Mouse (Mus musculus) lung, postnatal 0 days (tissue): ENCODE measurements around the gene Bckdha. TPM values are rescaled to one million over a fixed set of nuclear protein-coding genes. Genes with fewer than 3 reads are reported as not detected.

ENCODE experiments used
- ATAC-seq: fragments of 200-750 bp; cut with Nextera tagmentation; 2 replicates; pipeline ENCODE4 v1.8.0; 2017; ENCODE audit warnings: moderate library complexity
- DNase-seq: peaks from one replicate; pipeline ENCODE4 v3.0.0-alpha.2; 2016; ENCODE audit warnings: low spot score
- H3K27ac ChIP-seq: fragments of 300-500 bp; sonication (generic); 2 replicates; pipeline ENCODE4 v1.5.1; 2014; ENCODE audit warnings: antibody characterized with exemption, mild to moderate bottlenecking, low read length, mixed read lengths
- H3K27me3 ChIP-seq: fragments of 300-500 bp; sonication (generic); replicated peaks from 2 replicates; pipeline ENCODE4 v1.6.1; 2014; ENCODE audit warnings: low read length, mixed read lengths; ENCODE audit not compliant: insufficient read depth
- H3K36me3 ChIP-seq: fragments of 300-500 bp; sonication (generic); 2 replicates; pipeline ENCODE4 v1.6.1; 2014; ENCODE audit warnings: low read length, mixed read lengths; ENCODE audit not compliant: insufficient read depth
- H3K4me1 ChIP-seq: fragments of 300-500 bp; sonication (generic); 2 replicates; pipeline ENCODE4 v1.6.1; 2014; ENCODE audit warnings: antibody characterized with exemption, low read depth, low read length, mixed read lengths; ENCODE audit not compliant: insufficient read depth
- H3K4me2 ChIP-seq: fragments of 300-500 bp; sonication (generic); replicated peaks from 2 replicates; pipeline ENCODE4 v1.6.1; 2014; ENCODE audit warnings: low read depth, mild to moderate bottlenecking, low read length, moderate library complexity, mixed read lengths
- H3K4me3 ChIP-seq: fragments of 300-500 bp; sonication (generic); 2 replicates; pipeline ENCODE4 v1.5.1; 2014; ENCODE audit warnings: low read depth, low read length
- H3K9ac ChIP-seq: fragments of 300-500 bp; sonication (generic); replicated peaks from 2 replicates; pipeline ENCODE4 v1.6.1; 2014; ENCODE audit warnings: low read depth, mild to moderate bottlenecking
- H3K9me3 ChIP-seq: fragments of 300-500 bp; sonication (generic); 2 replicates; pipeline ENCODE4 v1.6.1; 2016; ENCODE audit warnings: low read length, mixed read lengths
- CTCF ChIP-seq: IDR thresholded peaks from 2 replicates; pipeline ENCODE4 v1.5.1; 2016; ENCODE audit warnings: antibody characterized with exemption, mild to moderate bottlenecking
- EP300 ChIP-seq: IDR thresholded peaks from 2 replicates; pipeline ENCODE4 v1.6.1; 2016; ENCODE audit warnings: antibody characterized with exemption, mild to moderate bottlenecking, control low read depth
- WGBS: fragments of 180-500 bp; shearing (Covaris S2); extraction: QIAGEN DNeasy Blood & Tissue Kit; methylation state at CpG from one replicate; pipeline ENCODE4 v1.1.7; 2014; 5-methylcytosine and 5-hydroxymethylcytosine counted together
- polyA plus RNA-seq: library from polyadenylated mRNA; unstranded; fragments of >200 nt; fragmentation: Nextera tagmentation; extraction: Ambion mirVana; gene quantifications from 2 replicates; pipeline ENCODE4 v1.2.1, GENCODE M21; 2015

Bckdha gene
- polyA plus RNA-seq, 1 experiment from 2014 or later, result 71.7 TPM

- H3K4me3 ChIP-seq, result no peak overlapping the region
- H3K27me3 ChIP-seq, result no peaks in the 10 kb centered on the region
- H3K4me1 ChIP-seq, result no peaks in the 10 kb centered on the region
- no peaks in the 10 kb centered on the region for H3K36me3 ChIP-seq
- H3K4me2 ChIP-seq, result no peak overlapping the region
- WGBS, result 43% methylated on average over 5 of the region's 5 CpGs
- H3K9me3 ChIP-seq, result no peaks in the 10 kb centered on the region
- TF ChIP-seq EP300 (no peak), CTCF (no peak)
- no peak overlapping the region for H3K27ac ChIP-seq
- no peak overlapping the region for H3K9ac ChIP-seq
- DNase-seq (no peak), ATAC-seq (no peak)
Observed at GRCm38 (mm10) chr7:25584651-25585050, 74.1 kb downstream of the Bckdha start.

- Histone ChIP-seq H3K4me2 (no peak overlapping the region), H3K4me3 (no peak overlapping the region), H3K4me1 (no peaks in the 10 kb centered on the region), H3K27ac (no peak overlapping the region), H3K36me3 (no peaks in the 10 kb centered on the region), H3K9me3 (no peaks in the 10 kb centered on the region), H3K27me3 (no peaks in the 10 kb centered on the region), H3K9ac (no peak overlapping the region)
- DNase-seq (no peak), ATAC-seq (no peak)
- TF ChIP-seq CTCF, result no peak
- TF ChIP-seq EP300, result no peak
- WGBS, result 85% methylated on average over 15 of the region's 15 CpGs
Observed at GRCm38 (mm10) chr7:25582301-25582810, 76.4 kb downstream of the Bckdha start.

Other genes with a start within 250 kb of the Bckdha start
- gene Cxcl17, start 246.1 kb downstream of the Bckdha start, polyA plus RNA-seq, result 31.9 and 38.1 TPM in 2 replicates
- gene Ceacam1, start 181.4 kb downstream of the Bckdha start, polyA plus RNA-seq, result 21.7 and 23.5 TPM in 2 replicates
- gene Ceacam2, start 119.1 kb downstream of the Bckdha start, polyA plus RNA-seq, result not detected in 2 replicates
- not detected in 2 replicates for gene Erich4, start 43.1 kb downstream of the Bckdha start, polyA plus RNA-seq
- 20.0 and 22.5 TPM in 2 replicates for gene Dmac2, start 39.6 kb downstream of the Bckdha start, polyA plus RNA-seq
- 10.1 and 10.9 TPM in 2 replicates for gene B3gnt8, start 32.3 kb downstream of the Bckdha start, polyA plus RNA-seq
- 46.7 and 49.7 TPM in 2 replicates for gene Exosc5, start 183 bp upstream of the Bckdha start, polyA plus RNA-seq
- gene Tmem91, start 16.2 kb upstream of the Bckdha start, polyA plus RNA-seq, result 1.2 and 2.0 TPM in 2 replicates
- gene B9d2, start 21.8 kb upstream of the Bckdha start, polyA plus RNA-seq, result 28.6 and 28.8 TPM in 2 replicates
- 6.6 and 9.0 TPM in 2 replicates for gene Tgfb1, start 28.0 kb upstream of the Bckdha start, polyA plus RNA-seq
- 9.8 and 12.1 TPM in 2 replicates for gene Ccdc97, start 60.1 kb upstream of the Bckdha start, polyA plus RNA-seq
- gene Hnrnpul1, start 95.8 kb upstream of the Bckdha start, polyA plus RNA-seq, result 32.4 and 34.5 TPM in 2 replicates
- gene Axl, start 129.7 kb upstream of the Bckdha start, polyA plus RNA-seq, result 74.6 and 81.6 TPM in 2 replicates
- 51.9 and 53.1 TPM in 2 replicates for gene Cyp2s1, start 157.9 kb upstream of the Bckdha start, polyA plus RNA-seq
- gene Cyp2b10, start 238.6 kb upstream of the Bckdha start, polyA plus RNA-seq, result 8.3 and 11.8 TPM in 2 replicates